Mouse (Mus musculus) liver, embryonic 14.5 days (tissue): Measurements from ENCODE around the gene Ppan. TPM values are rescaled to one million over a fixed set of nuclear protein-coding genes. Genes with fewer than 3 reads are reported as not detected.

ENCODE experiments used
- ATAC-seq: fragments of 200-750 bp; cut with Nextera tagmentation; 2 replicates; pipeline ENCODE4 v1.8.0; 2017; ENCODE audit warnings: moderate number of reproducible peaks, mild to moderate bottlenecking, moderate library complexity; ENCODE audit not compliant: insufficient read depth
- DNase-seq, 3 experiments: peaks; one replicate each; pipeline ENCODE4 v3.0.0-alpha.2; 2012 to 2013; ENCODE audit warnings: low read depth in 3 of 3, low spot score in 3 of 3
- H3K27ac ChIP-seq: fragments of 300-500 bp; sonication (generic); 2 replicates; pipeline ENCODE4 v1.5.1; 2014; ENCODE audit warnings: moderate library complexity, mild to moderate bottlenecking, control low read depth, inconsistent platforms
- H3K27me3 ChIP-seq: fragments of 300-500 bp; sonication (generic); 2 replicates; pipeline ENCODE4 v1.6.1; 2014; ENCODE audit warnings: mild to moderate bottlenecking, low read length, moderate library complexity; ENCODE audit not compliant: control insufficient read depth, insufficient read depth
- H3K36me3 ChIP-seq: fragments of 300-500 bp; sonication (generic); replicated peaks from 2 replicates; pipeline ENCODE4 v1.6.1; 2014; ENCODE audit warnings: low read depth; ENCODE audit not compliant: control insufficient read depth, insufficient read depth
- H3K4me1 ChIP-seq, 2 experiments: fragments of 200-500 bp in 1 of 2; fragments of 300-500 bp in 1 of 2; sonication (generic) in 1 of 2; replicated peaks; 2 replicates each; pipeline ENCODE4 v1.6.1; 2012 to 2014; ENCODE audit warnings: antibody characterized with exemption in 1 of 2, inconsistent platforms in 1 of 2, low read length in 1 of 2; ENCODE audit not compliant: control insufficient read depth in 2 of 2, insufficient read depth in 2 of 2
- H3K4me2 ChIP-seq: fragments of 300-500 bp; sonication (generic); 2 replicates; pipeline ENCODE4 v1.6.1; 2014; ENCODE audit warnings: low read depth, mild to moderate bottlenecking, control low read depth, moderate library complexity
- H3K4me3 ChIP-seq, 2 experiments: fragments of 200-500 bp in 1 of 2; fragments of 300-500 bp in 1 of 2; sonication (generic) in 1 of 2; 2 replicates each; pipeline ENCODE4 v1.5.1; 2012 to 2014; ENCODE audit warnings: low read depth in 2 of 2, low read length in 2 of 2, mild to moderate bottlenecking in 2 of 2, control low read depth in 1 of 2, inconsistent platforms in 1 of 2, moderate library complexity in 1 of 2; ENCODE audit not compliant: insufficient read depth in 1 of 2
- H3K9ac ChIP-seq: fragments of 300-500 bp; sonication (generic); replicated peaks from 2 replicates; pipeline ENCODE4 v1.6.1; 2014; ENCODE audit warnings: mild to moderate bottlenecking, control low read depth, moderate library complexity
- H3K9me3 ChIP-seq: fragments of 300-500 bp; sonication (generic); 2 replicates; pipeline ENCODE4 v1.6.1; 2016; ENCODE audit warnings: low read length, mixed read lengths; ENCODE audit not compliant: control insufficient read depth
- CTCF ChIP-seq: IDR thresholded peaks from 2 replicates; pipeline ENCODE4 v1.5.1; 2016; ENCODE audit warnings: antibody characterized with exemption, low read depth, control low read depth
- EP300 ChIP-seq: IDR thresholded peaks from 2 replicates; pipeline ENCODE4 v1.6.1; 2016; ENCODE audit warnings: antibody characterized with exemption, low read depth
- WGBS: fragments of 180-500 bp; shearing (Covaris S2); extraction: QIAGEN DNeasy Blood & Tissue Kit; methylation state at CpG from one replicate; pipeline ENCODE4 v1.1.7; 2014; ENCODE audit not compliant: insufficient replicate concordance; 5-methylcytosine and 5-hydroxymethylcytosine counted together
- polyA plus RNA-seq, 2 experiments: library from polyadenylated mRNA; depleted of rRNA in 1 of 2; stranded (reverse) in 1 of 2; unstranded in 1 of 2; fragments of >200 nt; fragmentation: Nextera tagmentation in 1 of 2; extraction: Ambion mirVana in 1 of 2; gene quantifications; 2 replicates each; pipeline versions ENCODE4 v1.2.1 to v1.2.3; 2012 to 2014

Gene Ppan
- polyA plus RNA-seq, 2 experiments, result 50.2 to 84.8 TPM

DNA sequence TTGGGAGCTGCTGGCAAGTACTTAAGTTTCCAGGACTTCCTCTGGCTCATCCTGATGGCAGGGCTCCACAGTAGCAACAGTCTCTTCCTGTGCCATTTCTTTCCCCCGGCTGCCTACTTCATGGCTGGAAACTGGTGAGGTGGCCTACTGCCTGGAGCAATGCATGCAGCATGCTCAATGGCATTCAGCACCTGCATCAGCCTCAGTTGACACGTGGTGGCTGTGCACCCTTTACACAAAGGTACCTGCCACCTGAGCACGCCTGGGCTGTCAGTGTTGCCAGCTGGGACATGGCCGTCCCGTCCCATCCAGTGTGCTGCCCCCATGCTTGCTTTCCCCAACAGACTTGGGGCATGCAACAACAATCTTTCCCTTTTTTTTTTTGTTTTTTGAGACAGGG, 5.1 kb downstream of the Ppan start:
- Histone ChIP-seq H3K4me3 (no peak overlapping the region), H3K4me2 (no peak overlapping the region), H3K27ac (no peak overlapping the region), H3K9ac (no peak overlapping the region), H3K4me1 (peaks cover 13 to 14% of the 10 kb centered on the region in 2 experiments), H3K27me3 (no peaks in the 10 kb centered on the region), H3K36me3 (peaks cover 60% of the 10 kb centered on the region), H3K9me3 (no peaks in the 10 kb centered on the region)
- no peak for ATAC-seq
- no peak for DNase-seq
- no peak for TF ChIP-seq EP300
- no peak for TF ChIP-seq CTCF
- 42% methylated on average over 5 of the region's 5 CpGs for WGBS

GRCm38 (mm10) chr9:20893590-20894343, 5.8 kb downstream of the Ppan start:
- H3K9me3 ChIP-seq, result no peaks in the 10 kb centered on the region
- DNase-seq (no peak), ATAC-seq (no peak)
- TF ChIP-seq CTCF, result no peak
- TF ChIP-seq EP300, result no peak
- no peak overlapping the region for H3K27ac ChIP-seq
- H3K9ac ChIP-seq, result no peak overlapping the region
- H3K27me3 ChIP-seq, result no peaks in the 10 kb centered on the region
- no peak overlapping the region for H3K4me2 ChIP-seq
- peaks cover 60% of the 10 kb centered on the region for H3K36me3 ChIP-seq
- 76% methylated on average over 13 of the region's 13 CpGs for WGBS
- peaks cover 13 to 15% of the 10 kb centered on the region in 2 experiments for H3K4me1 ChIP-seq
- no peak overlapping the region for H3K4me3 ChIP-seq

GRCm38 (mm10) chr9:20894629-20895028, 6.7 kb downstream of the Ppan start:
- H3K27me3 ChIP-seq, result no peaks in the 10 kb centered on the region
- no peaks in the 10 kb centered on the region for H3K9me3 ChIP-seq
- peaks cover 56% of the 10 kb centered on the region for H3K36me3 ChIP-seq
- TF ChIP-seq EP300 (no peak), CTCF (no peak)
- ATAC-seq (no peak), DNase-seq (no peak)
- H3K4me1 ChIP-seq, result peaks cover 8 to 15% of the 10 kb centered on the region in 2 experiments
- H3K27ac ChIP-seq, result no peak overlapping the region
- no peak overlapping the region for H3K9ac ChIP-seq
- H3K4me2 ChIP-seq, result no peak overlapping the region
- 83% methylated on average over 15 of the region's 15 CpGs for WGBS
- no peak overlapping the region for H3K4me3 ChIP-seq

DNA sequence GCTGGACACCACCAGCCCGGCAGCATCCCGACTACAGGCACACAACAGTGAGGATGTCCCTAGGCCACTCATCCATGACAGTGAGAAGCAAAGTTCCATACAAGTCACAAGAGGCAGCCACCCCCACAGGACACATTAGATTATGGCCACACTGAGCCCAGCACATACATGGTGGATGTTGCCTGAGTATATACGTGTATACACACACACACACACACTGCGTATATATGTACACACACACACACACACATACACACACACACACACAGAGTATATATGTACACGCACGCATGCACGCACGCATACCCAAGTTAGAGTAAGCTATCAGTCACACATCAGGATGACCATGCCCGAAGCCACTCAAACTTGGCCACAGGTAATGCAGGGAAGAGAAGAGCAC, 7.4 kb downstream of the Ppan start:
- Histone ChIP-seq H3K4me3 (no peak overlapping the region), H3K9me3 (no peaks in the 10 kb centered on the region), H3K36me3 (peaks cover 48% of the 10 kb centered on the region), H3K4me2 (no peak overlapping the region), H3K27ac (no peak overlapping the region), H3K27me3 (no peaks in the 10 kb centered on the region), H3K4me1 (peaks cover 4 to 7% of the 10 kb centered on the region in 2 experiments), H3K9ac (no peak overlapping the region)
- ATAC-seq, result no peak
- DNase-seq, result no peak
- 83% methylated on average over 9 of the region's 9 CpGs for WGBS
- no peak for TF ChIP-seq EP300
- TF ChIP-seq CTCF, result no peak

DNA sequence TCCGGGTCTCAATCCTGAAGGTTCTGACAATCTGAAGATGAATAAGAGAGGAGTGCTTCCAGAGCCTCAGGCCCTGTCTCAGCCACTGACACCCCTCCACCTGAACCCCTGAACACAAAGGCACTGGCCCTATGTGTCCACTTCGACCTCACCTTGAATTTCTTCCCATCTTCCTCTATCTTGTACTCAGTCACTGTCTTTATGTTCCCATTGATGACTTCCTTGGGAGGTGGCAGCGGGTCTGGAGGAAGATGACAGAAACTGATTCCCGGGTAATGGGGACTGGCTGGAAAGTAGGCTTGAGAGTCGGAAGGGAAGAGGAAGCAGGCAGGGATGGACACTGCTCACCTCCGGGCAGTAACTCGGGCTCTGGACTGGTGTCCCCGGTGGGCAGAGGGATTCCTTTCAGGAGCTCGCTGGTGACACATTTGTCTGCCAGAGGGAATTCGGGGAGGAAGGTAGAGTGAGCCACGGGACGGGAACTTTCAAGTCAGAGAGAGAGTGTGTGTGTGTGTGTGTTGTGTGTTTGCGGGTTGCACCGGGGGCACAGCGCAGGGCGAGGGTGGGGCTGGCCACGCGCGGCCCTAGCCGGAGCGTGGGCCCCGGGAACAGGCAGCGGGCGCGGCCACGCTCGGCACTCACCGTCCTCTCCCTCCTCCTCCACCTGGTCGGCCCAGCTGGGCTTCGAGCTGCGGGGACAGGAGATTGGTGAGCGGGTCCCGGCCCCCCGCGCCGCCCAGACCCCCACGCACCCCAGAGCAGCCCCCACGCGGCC, 9.9 kb downstream of the Ppan start:
- Histone ChIP-seq H3K27me3 (no peaks in the 10 kb centered on the region), H3K9me3 (no peaks in the 10 kb centered on the region), H3K4me1 (peaks cover 7 to 18% of the 10 kb centered on the region in 2 experiments), H3K4me3 (peak overlapping the region; percentile 81 to 96), H3K4me2 (peak overlapping the region; percentile 96), H3K27ac (peak overlapping the region; percentile 40), H3K9ac (peak overlapping the region; percentile 94), H3K36me3 (peaks cover 27% of the 10 kb centered on the region)
- ATAC-seq (peak; percentile 67), DNase-seq (no peak)
- no peak for TF ChIP-seq CTCF
- no peak for TF ChIP-seq EP300
- WGBS, result 3% methylated on average over 38 of the region's 39 CpGs
